Comparison of ENCODE assay signal across 21 mouse cellular contexts in genomic region chr12:118966321-118966720, GRCm38 (mm10). TPM values are rescaled to one million over a fixed set of nuclear protein-coding genes. Genes with fewer than 3 reads are reported as not detected.
DNase-seq lines count a peak whose midpoint lies in the region; TF ChIP-seq lines count a peak whose summit lies in the region.
"Had no signal": no experiment of that assay in that cellular context is flagged by ENCODE, and none has a peak within 500 bp of the region (broad histone marks: within the 10 kb centered on the region; RNA-seq: fewer than 3 reads in every experiment).

TSS of gene Abcb5 (minus strand) at chr12:118966421.

- TF ChIP-seq POLR2A in myocyte (IDR thresholded peaks at IDR 0.05; ENCODE audit: insufficient read length, low read depth), result no peak

- no peaks in the 10 kb centered on the region for H3K27me3 ChIP-seq in myocyte (ENCODE audit: control insufficient read depth, insufficient read depth, insufficient read length)
- H3K27me3 ChIP-seq: CH12.LX had no signal

- DNase-seq in gonadal fat pad, adult 2 months (ENCODE audit: low read depth), result no peak
- DNase-seq in testis, postnatal 14 days (ENCODE audit: low spot score), result no peak
- DNase-seq in urinary bladder, postnatal 10 days (ENCODE audit: low spot score), result no peak
- DNase-seq: adrenal gland, adult 2 months; adrenal gland, adult 8-10 months; adrenal gland, postnatal 10 days; adrenal gland, postnatal 14 days; adrenal gland, postnatal 25 days; adrenal gland, postnatal 36 days; B cell, adult 2 months; cerebellum, adult 11 months; cerebellum, adult 11-12 months; cerebellum, adult 18-20 months had no signal

- no peaks in the 10 kb centered on the region for H3K36me3 ChIP-seq in myocyte (ENCODE audit: control insufficient read depth, insufficient read depth)
- H3K36me3 ChIP-seq: G1E had no signal

- peak within 1 kb of the TSS; percentile 4 for H3K4me2 ChIP-seq in myocyte (ENCODE audit: low read depth)

- H3ac ChIP-seq in myocyte (ENCODE audit: control insufficient read depth, insufficient read length), result no peak within 1 kb of the TSS

- no peak within 1 kb of the TSS for H3K4me3 ChIP-seq in myocyte

- no peaks in the 10 kb centered on the region for H3K79me2 ChIP-seq in myocyte (ENCODE audit: control insufficient read depth, insufficient read depth)

TF ChIP-seq in myocyte, 11 proteins besides CTCF, POLR2A, EP300 and RAD21:
- no peak for TF ChIP-seq MAX (IDR thresholded peaks at IDR 0.05; ENCODE audit: low read depth)
- TF ChIP-seq MYOG (IDR thresholded peaks at IDR 0.05; ENCODE audit: control insufficient read depth in 1 of 3, insufficient read depth in 1 of 3, insufficient read length in 2 of 3, low read depth in 2 of 3), result no peak
- no peak for TF ChIP-seq MYOD1 (IDR thresholded peaks at IDR 0.05; ENCODE audit: control insufficient read depth in 1 of 3, insufficient read length in 2 of 3, low read depth in 2 of 3)
- TF ChIP-seq TCF3 (IDR thresholded peaks at IDR 0.05; ENCODE audit: insufficient read length, low read depth), result no peak
- no peak for TF ChIP-seq USF1 (IDR thresholded peaks at IDR 0.05; ENCODE audit: low read depth)
- TF ChIP-seq E2F4 (IDR thresholded peaks at IDR 0.05; ENCODE audit: insufficient read depth), result no peak
- no peak for TF ChIP-seq CEBPB (IDR thresholded peaks at IDR 0.05; ENCODE audit: insufficient read depth, poor library complexity, severe bottlenecking)
- TF ChIP-seq REST (IDR thresholded peaks at IDR 0.05; ENCODE audit: insufficient read depth, insufficient read length), result no peak
- no peak for TF ChIP-seq POLR2AphosphoS2 (IDR thresholded peaks at IDR 0.05; ENCODE audit: insufficient read length, low read depth)
- no peak for TF ChIP-seq SRF (IDR thresholded peaks at IDR 0.05; ENCODE audit: control insufficient read depth, insufficient read length, low read depth)
- no peak for TF ChIP-seq TCF12 (IDR thresholded peaks at IDR 0.05; ENCODE audit: insufficient read depth, poor library complexity, severe bottlenecking)

RNA-seq across cellular contexts. Expression of gene Abcb5, which starts in this region (rescaled TPM):
- polyA plus RNA-seq in gonadal fat pad, adult 2 months (2012; rRNA removed), result 31.0 and 56.9 TPM in 2 replicates
- not detected for polyA plus RNA-seq in myocyte (2012; fragmentation: generic; extraction: Trizol)
- polyA plus RNA-seq: activated CD4-positive, CD25-positive, alpha-beta regulatory T cell, adult 4 months; adrenal gland, adult 2 months; brain, embryonic 14.5 days; C2C12; CD4-positive, CD25-positive, alpha-beta regulatory T cell, adult 4 months; G1E; Patski had no signal

Comparison
In these comparisons a context has a peak if more than half of its experiments do, and no peak if none do; other contexts are left out.
1. RNA of gene Abcb5 (polyA plus RNA-seq): 31.0 to 56.9 TPM in gonadal fat pad, adult 2 months; not detected in myocyte (single experiment); every median in the first group is over 10 times any median in the second.